Mouse (Mus musculus) MN1 (cell line): Measurements from ENCODE around the gene Celf2.

Source experiments
- DNase-seq: peaks from one replicate; pipeline ENCODE4 v3.0.0-alpha.2; 2016; ENCODE audit warnings: low spot score

Gene Celf2

GRCm38 (mm10) chr2:7022184-7022583 lies 487.2 kb downstream of the Celf2 start:
- DNase-seq, result no peak

- DNase-seq, result no peak
Measured at GRCm38 (mm10) chr2:7017384-7018113, 491.8 kb downstream of the Celf2 start.

GRCm38 (mm10) chr2:7013126-7013525 lies 496.2 kb downstream of the Celf2 start:
- no peak for DNase-seq

- DNase-seq, result no peak
Measured at GRCm38 (mm10) chr2:7006816-7007215, 502.5 kb downstream of the Celf2 start.

- DNase-seq, result no peak
Measured at GRCm38 (mm10) chr2:7001967-7002366, 507.4 kb downstream of the Celf2 start.

GRCm38 (mm10) chr2:6991010-6991421 lies 518.3 kb downstream of the Celf2 start:
- DNase-seq, result no peak

- no peak for DNase-seq
Measured at GRCm38 (mm10) chr2:6985706-6986105, 523.7 kb downstream of the Celf2 start.

GRCm38 (mm10) chr2:6983902-6984301 lies 525.5 kb downstream of the Celf2 start:
- DNase-seq, result no peak

- no peak for DNase-seq
Measured at GRCm38 (mm10) chr2:6976300-6976699, 533.1 kb downstream of the Celf2 start.

- no peak for DNase-seq
Measured at GRCm38 (mm10) chr2:6969228-6969627, 540.1 kb downstream of the Celf2 start.

- DNase-seq, result no peak
Measured at GRCm38 (mm10) chr2:6965243-6965642, 544.1 kb downstream of the Celf2 start.

GRCm38 (mm10) chr2:6950702-6951101 lies 558.7 kb downstream of the Celf2 start:
- DNase-seq, result no peak

- DNase-seq, result no peak
Measured at GRCm38 (mm10) chr2:6945638-6946415, 563.5 kb downstream of the Celf2 start.

- no peak for DNase-seq
Measured at GRCm38 (mm10) chr2:6943651-6944050, 565.7 kb downstream of the Celf2 start.

- DNase-seq, result no peak
Measured at GRCm38 (mm10) chr2:6942635-6943390, 566.5 kb downstream of the Celf2 start.

- no peak for DNase-seq
Measured at GRCm38 (mm10) chr2:6939143-6939542, 570.2 kb downstream of the Celf2 start.

GRCm38 (mm10) chr2:6933130-6933529 lies 576.2 kb downstream of the Celf2 start:
- DNase-seq, result no peak

GRCm38 (mm10) chr2:6927693-6928360 lies 581.5 kb downstream of the Celf2 start:
- DNase-seq, result no peak

GRCm38 (mm10) chr2:6925505-6925904 lies 583.9 kb downstream of the Celf2 start:
- no peak for DNase-seq

GRCm38 (mm10) chr2:6923738-6924474 lies 585.5 kb downstream of the Celf2 start:
- DNase-seq, result no peak

GRCm38 (mm10) chr2:6915386-6915785 lies 594.0 kb downstream of the Celf2 start:
- no peak for DNase-seq
